ENCODE assay signal across 8 mouse cellular contexts in the genomic region with DNA sequence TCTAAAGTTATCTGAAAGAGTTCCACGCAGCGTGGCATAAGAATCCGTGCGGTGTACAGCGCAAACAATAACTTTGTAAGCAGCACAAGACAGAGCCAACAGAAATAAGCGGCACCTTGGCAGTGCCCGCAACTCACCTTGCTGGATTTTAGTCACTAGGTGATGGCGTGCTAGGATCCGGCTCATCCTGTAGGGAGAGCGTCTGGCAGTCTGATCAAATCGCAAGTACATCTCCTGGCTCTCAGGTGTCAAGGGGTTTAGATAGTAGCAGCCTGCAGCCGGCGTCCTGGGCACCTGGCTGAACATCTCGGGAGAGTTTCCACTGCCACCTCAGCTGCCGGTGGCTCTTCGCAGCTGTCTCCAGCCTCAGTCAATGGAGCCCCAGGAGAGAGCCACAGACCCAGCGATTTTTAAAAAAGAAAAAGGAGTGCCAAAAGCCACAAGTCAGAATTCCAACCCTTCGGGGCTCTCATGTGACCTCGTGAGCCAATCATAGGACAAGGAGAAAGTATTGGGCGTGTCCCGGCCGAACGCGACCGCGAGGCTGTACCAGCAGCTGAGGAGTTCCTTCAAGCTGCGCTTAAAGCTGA. TPM values are rescaled to one million over a fixed set of nuclear protein-coding genes. Genes with fewer than 3 reads are reported as not detected.
A peak's percentile ranks its signal among the peaks of the same experiment; 100 is the strongest.
DNase-seq lines count a peak whose midpoint lies in the region; ATAC-seq lines count a peak whose summit lies in the region.
"Had no signal": no experiment of that assay in that cellular context is flagged by ENCODE, and none has a peak within 500 bp of the region (broad histone marks: within the 10 kb centered on the region; RNA-seq: fewer than 3 reads in every experiment).

No protein-coding gene starts in this region.

- peaks cover 4% of the 10 kb centered on the region; the same call in 1 of the 2 replicates for H3K4me1 ChIP-seq in intestine, embryonic 16.5 days (ENCODE audit: control insufficient read depth, insufficient read depth, low read length)
- H3K4me1 ChIP-seq in limb, embryonic 13.5 days = peaks cover 12% of the 10 kb centered on the region
- peaks cover 5% of the 10 kb centered on the region; the same call in 1 of the 2 replicates for H3K4me1 ChIP-seq in midbrain, embryonic 12.5 days
- 0 out of 2 replicates have a peak, but pooled peaks cover 9% of the 10 kb centered on the region for H3K4me1 ChIP-seq in stomach, embryonic 16.5 days (ENCODE audit: control insufficient read depth, insufficient read depth, low read length)

- no peaks in the 10 kb centered on the region for H3K27me3 ChIP-seq in intestine, embryonic 16.5 days (replicated peaks; ENCODE audit: control insufficient read depth, insufficient read depth, low read length)
- H3K27me3 ChIP-seq in limb, embryonic 13.5 days = no peaks in the 10 kb centered on the region
- peaks cover 6% of the 10 kb centered on the region; the same call in 1 of the 2 replicates for H3K27me3 ChIP-seq in midbrain, embryonic 12.5 days
- H3K27me3 ChIP-seq in stomach, embryonic 16.5 days (ENCODE audit: control insufficient read depth, insufficient read depth, low read length) = no peaks in the 10 kb centered on the region

- H3K9ac ChIP-seq in intestine, embryonic 16.5 days (ENCODE audit: low read depth, low read length) = peak overlapping the region; percentile 75
- H3K9ac ChIP-seq in limb, embryonic 13.5 days = peak overlapping the region; percentile 76
- peak overlapping the region; percentile 50 for H3K9ac ChIP-seq in midbrain, embryonic 12.5 days (replicated peaks)
- H3K9ac ChIP-seq in stomach, embryonic 16.5 days (ENCODE audit: low read length) = peak overlapping the region; percentile 71

- H3K36me3 ChIP-seq in intestine, embryonic 16.5 days (ENCODE audit: control insufficient read depth, insufficient read depth, low read length) = no peaks in the 10 kb centered on the region
- no peaks in the 10 kb centered on the region for H3K36me3 ChIP-seq in limb, embryonic 13.5 days
- H3K36me3 ChIP-seq in midbrain, embryonic 12.5 days = no peaks in the 10 kb centered on the region
- no peaks in the 10 kb centered on the region for H3K36me3 ChIP-seq in stomach, embryonic 16.5 days (ENCODE audit: control insufficient read depth, insufficient read depth, low read length)

- peak overlapping the region; percentile 68 for H3K4me3 ChIP-seq in intestine, embryonic 16.5 days (ENCODE audit: low read length)
- peak overlapping the region; percentile 68 for H3K4me3 ChIP-seq in limb, embryonic 13.5 days
- H3K4me3 ChIP-seq in midbrain, embryonic 12.5 days = peak overlapping the region; percentile 54
- peak overlapping the region; percentile 60 for H3K4me3 ChIP-seq in stomach, embryonic 16.5 days (replicated peaks; ENCODE audit: low read length)

- H3K9me3 ChIP-seq in intestine, embryonic 16.5 days (ENCODE audit: control insufficient read depth, low read length) = no peaks in the 10 kb centered on the region
- H3K9me3 ChIP-seq in limb, embryonic 13.5 days = no peaks in the 10 kb centered on the region
- H3K9me3 ChIP-seq in midbrain, embryonic 12.5 days = no peaks in the 10 kb centered on the region
- H3K9me3 ChIP-seq in stomach, embryonic 16.5 days (replicated peaks; ENCODE audit: control insufficient read depth, low read length) = no peaks in the 10 kb centered on the region

- H3K4me2 ChIP-seq in intestine, embryonic 16.5 days (ENCODE audit: low read depth, low read length) = peak overlapping the region; percentile 72
- peak overlapping the region; percentile 91 for H3K4me2 ChIP-seq in limb, embryonic 13.5 days (replicated peaks)
- H3K4me2 ChIP-seq in midbrain, embryonic 12.5 days (replicated peaks) = peak overlapping the region; percentile 89
- H3K4me2 ChIP-seq in stomach, embryonic 16.5 days (ENCODE audit: low read depth, low read length) = peak overlapping the region; percentile 69

- peak overlapping the region; percentile 17 for H3K27ac ChIP-seq in intestine, embryonic 16.5 days (ENCODE audit: low read length)
- H3K27ac ChIP-seq in limb, embryonic 13.5 days = peak overlapping the region; percentile 67
- H3K27ac ChIP-seq in midbrain, embryonic 12.5 days (replicated peaks) = no peak overlapping the region
- peak overlapping the region; percentile 57 for H3K27ac ChIP-seq in stomach, embryonic 16.5 days (ENCODE audit: low read length)

- peak; percentile 97 for ATAC-seq in intestine, embryonic 16.5 days
- ATAC-seq in limb, embryonic 13.5 days (ENCODE audit: low FRiP score, low read depth) = peak; percentile 95
- ATAC-seq in midbrain, embryonic 12.5 days (ENCODE audit: low FRiP score, low read depth) = peak; percentile 95
- peak; percentile 93 for ATAC-seq in stomach, embryonic 16.5 days (ENCODE audit: insufficient read depth, low FRiP score)

- peak; percentile 44 to 50 for DNase-seq in adrenal gland, adult 18-20 months (ENCODE audit: low spot score in 2 of 2)
- DNase-seq in embryo, embryonic 11.5 days (ENCODE audit: low read depth, low spot score) = peak; percentile 61
- peak; percentile 99 for DNase-seq in heart, adult 11 months

- 1% methylated on average over 27 of the region's 27 CpGs for WGBS in intestine, embryonic 16.5 days
- WGBS in limb, embryonic 13.5 days = 3% methylated on average over 27 of the region's 27 CpGs
- WGBS in midbrain, embryonic 12.5 days = 4% methylated on average over 27 of the region's 27 CpGs
- under 1% methylated on average over 27 of the region's 27 CpGs for WGBS in stomach, embryonic 16.5 days

RNA-seq across cellular contexts. Expression of a gene that starts 43.8 kb away (rescaled TPM):
- total RNA-seq in adrenal gland, adult 18-20 months (2021) = 10 to 100 TPM in 1 of 2 experiments, 1 to 10 TPM in 1; 8.9 to 14.4 TPM
- polyA plus RNA-seq in intestine, embryonic 16.5 days (2015; fragmentation: Nextera tagmentation; extraction: Ambion mirVana) = 9.7 and 10.7 TPM in 2 replicates
- polyA plus RNA-seq in limb, embryonic 13.5 days (2015; fragmentation: Nextera tagmentation; extraction: Ambion mirVana) = 10.6 and 10.9 TPM in 2 replicates
- polyA plus RNA-seq in midbrain, embryonic 12.5 days (2016; fragmentation: Nextera tagmentation; extraction: Ambion mirVana) = 3.3 and 5.6 TPM in 2 replicates
- 17.3 and 19.1 TPM in 2 replicates for polyA plus RNA-seq in stomach, embryonic 16.5 days (2015; fragmentation: Nextera tagmentation; extraction: Ambion mirVana)
- total RNA-seq: neutrophil, adult 5-6 weeks had no signal

Comparison
In these comparisons a context has a peak if more than half of its experiments do, and no peak if none do; other contexts are left out.
1. DNase-seq: peak in every context shown above with its lines; median percentile 99 in heart, adult 11 months; 61 in embryo, embryonic 11.5 days; 47 in adrenal gland, adult 18-20 months.